Mouse (Mus musculus): ENCODE measurements at regions not wholly inside any gene's neighbourhood (a gene's known extent, or its start where the extent isn't known, plus 50 kb on each side); places are given as distances from the start of the nearest gene placed in this dataset.
A peak's percentile ranks its signal among the peaks of the same experiment; 100 is the strongest.

DNA sequence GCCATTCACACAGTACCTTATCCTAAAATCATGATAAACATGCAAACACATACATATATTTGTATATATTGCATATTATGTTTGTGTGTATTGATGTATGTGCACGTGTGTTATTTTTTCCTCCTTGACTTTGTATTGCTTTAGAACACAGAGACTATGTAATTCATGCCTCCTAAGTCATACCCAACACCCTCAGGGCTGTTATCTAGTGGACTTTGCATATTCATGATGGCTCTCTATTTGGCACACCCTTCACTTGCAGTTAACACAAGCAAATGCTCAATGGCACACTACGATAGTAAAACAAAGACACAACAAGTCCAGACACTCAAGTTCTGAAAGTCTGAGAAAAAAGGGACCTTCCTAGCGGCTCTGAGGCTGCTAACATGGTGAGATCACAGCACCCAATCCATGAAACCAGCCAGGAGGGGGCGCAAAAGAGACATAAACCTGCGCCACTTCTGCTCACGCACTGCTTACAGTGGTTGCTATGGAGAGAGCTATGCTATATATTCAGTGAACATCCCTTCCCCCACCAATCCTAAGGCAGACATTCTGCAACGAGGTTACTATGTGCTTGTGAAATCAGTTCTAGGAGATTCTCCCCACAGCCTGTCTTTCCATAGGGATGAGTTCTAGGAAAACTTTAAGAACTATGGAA is 418.6 kb downstream of the Bckdhb start:
- TF ChIP-seq POLR2A (IDR thresholded peaks at IDR 0.05; ENCODE audit: low read depth, low read length) = no peak
- TF ChIP-seq CTCF (conservative IDR thresholded peaks at IDR 0.05 in 1 of 2, IDR thresholded peaks at IDR 0.05 in 1 of 2; ENCODE audit: low read depth in 2 of 2, low read length in 2 of 2) = peak; percentile 25 to 74; a peak in 2 of 4 replicates
- TF ChIP-seq PAX5 (IDR thresholded peaks at IDR 0.05; ENCODE audit: low read length) = no peak
- no peak for TF ChIP-seq MYC (IDR thresholded peaks at IDR 0.05; ENCODE audit: low read depth, low read length)
- TF ChIP-seq MAX (IDR thresholded peaks at IDR 0.05; ENCODE audit: low read length) = no peak
- TF ChIP-seq ZNF384 (IDR thresholded peaks at IDR 0.05; ENCODE audit: low read depth, low read length) = no peak

Measured in CH12.LX (cell line).